Mouse (Mus musculus): ENCODE results near the gene Cln5.

Cln5 gene

GRCm38 (mm10) chr14:103112606-103113363, 42.8 kb downstream of the Cln5 start:
- DNase-seq, result no peak

GRCm38 (mm10) chr14:103114994-103115670, 45.1 kb downstream of the Cln5 start:
- no peak for DNase-seq

- DNase-seq, result no peak
These were observed 55.7 kb downstream of the Cln5 start for GRCm38 (mm10) chr14:103125756-103126155.

All from embryo, embryonic 11 days (tissue).